Mouse (Mus musculus): ENCODE measurements at regions not wholly inside any gene's neighbourhood (a gene's known extent, or its start where the extent isn't known, plus 50 kb on each side); places are given as distances from the start of the nearest gene placed in this dataset.

DNA sequence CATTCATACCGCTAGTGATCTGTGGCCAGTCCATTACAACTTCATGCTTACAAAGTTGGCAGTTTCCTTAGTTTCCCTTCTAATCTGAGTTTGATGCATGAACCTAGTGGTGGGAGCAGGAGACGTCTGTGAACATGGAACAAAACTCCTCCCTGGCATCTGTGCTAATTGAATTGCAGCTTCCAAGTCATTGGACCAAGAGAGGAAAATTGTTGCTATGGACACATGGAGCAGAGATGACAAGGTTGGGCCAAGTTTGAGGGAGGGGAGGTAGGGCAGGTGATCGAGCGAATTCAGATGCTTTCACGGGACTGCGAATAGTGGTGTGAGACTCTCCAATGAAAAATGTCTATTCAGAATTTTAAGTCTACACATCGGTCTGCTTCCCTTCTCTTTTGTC is 627.5 kb downstream of the Nr2f2 start:
- TF ChIP-seq PAX5 (IDR thresholded peaks at IDR 0.05; ENCODE audit: low read length) (no peak), CTCF (conservative IDR thresholded peaks at IDR 0.05 in 1 of 2, IDR thresholded peaks at IDR 0.05 in 1 of 2; ENCODE audit: low read depth in 2 of 2, low read length in 2 of 2) (no peak), ZKSCAN1 (IDR thresholded peaks at IDR 0.05; ENCODE audit: borderline replicate concordance, low read depth, low read length) (no peak), BHLHE40 (IDR thresholded peaks at IDR 0.05; ENCODE audit: low read depth, low read length) (no peak), TCF12 (IDR thresholded peaks at IDR 0.05; ENCODE audit: low read depth, low read length) (no peak), MAX (IDR thresholded peaks at IDR 0.05; ENCODE audit: low read length) (no peak), NELFE (IDR thresholded peaks at IDR 0.05; ENCODE audit: low read depth, low read length) (no peak), USF2 (conservative IDR thresholded peaks at IDR 0.05; ENCODE audit: low read depth, low read length) (no peak), ETS1 (conservative IDR thresholded peaks at IDR 0.05; ENCODE audit: low read depth, low read length) (no peak), MEF2A (IDR thresholded peaks at IDR 0.05; ENCODE audit: borderline replicate concordance, low read depth, low read length) (no peak), MAFK (IDR thresholded peaks at IDR 0.05; ENCODE audit: insufficient replicate concordance, low read length) (no peak), JUND (conservative IDR thresholded peaks at IDR 0.05; ENCODE audit: low read depth, low read length) (no peak), ELF1 (IDR thresholded peaks at IDR 0.05; ENCODE audit: low read depth, low read length) (no peak), EP300 (IDR thresholded peaks at IDR 0.05; ENCODE audit: low read length) (no peak), MYC (IDR thresholded peaks at IDR 0.05; ENCODE audit: low read depth, low read length) (no peak)
- dilution Hi-C loops (cut with MboI; ENCODE audit: extremely low pct_ligation_motif_present, extremely low pct_unique_long_range_greater_than_20kb, low sequenced_read_pairs): no loop called here

DNA sequence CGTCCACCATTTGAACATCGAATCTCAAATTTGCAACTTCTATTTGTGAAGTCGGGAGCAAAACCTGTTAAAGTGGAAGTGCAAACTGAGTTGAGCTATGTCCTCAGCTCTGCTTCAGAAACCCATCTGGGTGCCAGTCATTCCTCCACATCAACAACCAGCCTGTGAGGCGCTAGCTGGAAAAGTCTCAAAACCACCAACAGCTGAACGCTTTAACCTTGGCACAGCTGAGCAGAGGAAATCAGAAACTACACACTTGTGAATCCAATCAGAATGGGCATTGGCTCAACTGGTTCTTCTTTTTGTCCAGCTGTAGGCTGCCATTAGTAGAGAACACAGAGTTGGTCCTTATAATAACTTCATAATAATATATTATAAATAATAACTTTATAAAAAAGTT is 651.5 kb downstream of the Nr2f2 start:
- Histone ChIP-seq H3K79me2 (replicated peaks; ENCODE audit: control insufficient read depth, extremely low read depth, insufficient read depth, poor library complexity, severe bottlenecking) (no peaks in the 10 kb centered on the region), H3K4me3 (replicated peaks in 1 of 3; ENCODE audit: low read depth in 2 of 3, low read length in 2 of 3, poor library complexity in 1 of 3) (no peak overlapping the region), H3K4me2 (ENCODE audit: insufficient read depth, low read depth, poor library complexity, severe bottlenecking) (no peak overlapping the region), H3K27me3 (replicated peaks) (no peaks in the 10 kb centered on the region), H3K9ac (ENCODE audit: insufficient read depth, low read depth) (no peak overlapping the region), H3K9me3 (replicated peaks; ENCODE audit: low read length) (peaks cover 31% of the 10 kb centered on the region), H3K4me1 (ENCODE audit: control insufficient read depth in 1 of 2, insufficient read depth in 2 of 2) (no peaks in the 10 kb centered on the region), H3K36me3 (replicated peaks in 1 of 2; ENCODE audit: control insufficient read depth in 1 of 2, insufficient read depth in 1 of 2, low read length in 1 of 2) (no peaks in the 10 kb centered on the region), H3K27ac (ENCODE audit: insufficient read depth, low read depth) (no peak overlapping the region)
- no peak for DNase-seq (ENCODE audit: extremely low read depth)
- in situ Hi-C loops (cut with MboI; ENCODE audit: low pct_ligation_motif_present, low pct_unique_long_range_greater_than_20kb, low sequenced_read_pairs) (no loop called here), dilution Hi-C loops (cut with MboI; ENCODE audit: extremely low pct_ligation_motif_present, extremely low pct_unique_long_range_greater_than_20kb, low sequenced_read_pairs) (no loop called here)
- no peak for TF ChIP-seq HCFC1 (IDR thresholded peaks at IDR 0.05; ENCODE audit: low read depth, low read length)
- TF ChIP-seq ZNF384 (IDR thresholded peaks at IDR 0.05; ENCODE audit: low read depth, low read length): no peak
- no peak for TF ChIP-seq EP300 (IDR thresholded peaks at IDR 0.05; ENCODE audit: low read length)
- no peak for TF ChIP-seq MYC (IDR thresholded peaks at IDR 0.05; ENCODE audit: low read depth, low read length)

More for the DNA sequence above, 627.5 kb downstream of the Nr2f2 start:
- no peak overlapping the region for H3K4me3 ChIP-seq (replicated peaks in 1 of 3; ENCODE audit: low read depth in 2 of 3, low read length in 2 of 3, poor library complexity in 1 of 3)
- H3K9ac ChIP-seq (ENCODE audit: insufficient read depth, low read depth): no peak overlapping the region
- no peaks in the 10 kb centered on the region for H3K4me1 ChIP-seq (ENCODE audit: control insufficient read depth in 1 of 2, insufficient read depth in 2 of 2)
- no peaks in the 10 kb centered on the region for H3K79me2 ChIP-seq (replicated peaks; ENCODE audit: control insufficient read depth, extremely low read depth, insufficient read depth, poor library complexity, severe bottlenecking)
- no peak overlapping the region for H3K4me2 ChIP-seq (ENCODE audit: insufficient read depth, low read depth, poor library complexity, severe bottlenecking)
- H3K27ac ChIP-seq (ENCODE audit: insufficient read depth, low read depth): no peak overlapping the region
- no peaks in the 10 kb centered on the region for H3K27me3 ChIP-seq (replicated peaks)
- peaks cover 32% of the 10 kb centered on the region for H3K9me3 ChIP-seq (replicated peaks; ENCODE audit: low read length)
- in situ Hi-C loops (cut with MboI; ENCODE audit: low pct_ligation_motif_present, low pct_unique_long_range_greater_than_20kb, low sequenced_read_pairs): no loop called here
- DNase-seq (ENCODE audit: extremely low read depth): no peak
- no peaks in the 10 kb centered on the region for H3K36me3 ChIP-seq (replicated peaks in 1 of 2; ENCODE audit: control insufficient read depth in 1 of 2, insufficient read depth in 1 of 2, low read length in 1 of 2)

Data from CH12.LX (cell line).